Mouse (Mus musculus): ENCODE data around the gene Ugt2b1. TPM values are rescaled to one million over a fixed set of nuclear protein-coding genes. Genes with fewer than 3 reads are reported as not detected.
"Not testable (repeated sequence)": the region's sequence is repeated elsewhere in the genome, so short reads cannot be mapped to it uniquely, and the experiment has no call there.

The Ugt2b1 gene
- polyA plus RNA-seq (2012; rRNA removed), result 0.07 TPM in 1 of 2 replicates, not detected in the other

- DNase-seq, result no peak
- Histone ChIP-seq H3K4me3 (replicated peaks; ENCODE audit: extremely low read depth, low read depth, low read length) (no peak within 1 kb of the TSS), H3K4me1 (ENCODE audit: control insufficient read depth, insufficient read depth, low read length) (no peaks in the 10 kb centered on the region)
- no peak for TF ChIP-seq CTCF (IDR thresholded peaks at IDR 0.05; ENCODE audit: insufficient read depth, low read length)
- no peak for TF ChIP-seq POLR2A (IDR thresholded peaks at IDR 0.05; ENCODE audit: borderline replicate concordance, extremely low read depth, low read depth, low read length)
- 74% methylated on average over 2 of the region's 2 CpGs for WGBS
These were observed at the start of gene Ugt2b1 for GRCm38 (mm10) chr5:86926426-86926825. Ugt2b1 (minus strand) TSS chr5:86926530.

DNA sequence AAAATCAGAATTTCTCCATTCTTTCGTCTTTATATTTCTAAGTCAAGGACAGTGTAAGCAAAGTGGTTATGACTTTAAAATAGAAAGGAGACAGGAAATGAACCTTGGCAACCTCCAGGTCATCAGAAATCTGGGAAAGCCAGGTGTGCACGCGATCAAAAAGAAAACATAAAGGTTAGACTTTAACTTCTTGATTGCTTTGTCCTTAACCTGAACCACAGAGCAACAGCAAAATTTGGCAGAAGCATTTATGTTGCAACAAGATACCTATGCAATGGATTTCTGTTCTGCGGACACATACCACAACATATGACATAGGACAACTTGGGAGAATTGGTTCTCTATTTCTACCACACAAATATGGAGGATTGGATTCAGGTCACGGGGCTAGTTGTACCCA, 40.9 kb upstream of the Ugt2b1 start:
- 84% methylated on average over 5 of the region's 5 CpGs for WGBS
- H3K4me1 ChIP-seq (ENCODE audit: control insufficient read depth, insufficient read depth, low read length); DNase-seq; H3K4me3 ChIP-seq (replicated peaks; ENCODE audit: extremely low read depth, low read depth, low read length): not testable (repeated sequence)

GRCm38 (mm10) chr5:86962849-86963248, 36.5 kb upstream of the Ugt2b1 start:
- H3K4me3 ChIP-seq (replicated peaks; ENCODE audit: extremely low read depth, low read depth, low read length), result not testable (repeated sequence)
- 63% methylated on average over 1 of the region's 1 CpGs for WGBS

GRCm38 (mm10) chr5:86961587-86962358, 35.4 kb upstream of the Ugt2b1 start:
- 57% methylated on average over 3 of the region's 3 CpGs for WGBS
- no peak for TF ChIP-seq POLR2A (IDR thresholded peaks at IDR 0.05; ENCODE audit: borderline replicate concordance, extremely low read depth, low read depth, low read length)
- no peak for TF ChIP-seq CTCF (IDR thresholded peaks at IDR 0.05; ENCODE audit: insufficient read depth, low read length)
- no peak for DNase-seq
- no peaks in the 10 kb centered on the region for H3K4me1 ChIP-seq (ENCODE audit: control insufficient read depth, insufficient read depth, low read length)
- no peak overlapping the region for H3K4me3 ChIP-seq (replicated peaks; ENCODE audit: extremely low read depth, low read depth, low read length)

More at GRCm38 (mm10) chr5:86962849-86963248, 36.5 kb upstream of the Ugt2b1 start:
- not testable (repeated sequence) for DNase-seq; H3K4me1 ChIP-seq (ENCODE audit: control insufficient read depth, insufficient read depth, low read length)

GRCm38 (mm10) chr5:86960504-86960903, 34.2 kb upstream of the Ugt2b1 start:
- WGBS, result 64% methylated on average over 3 of the region's 3 CpGs
- TF ChIP-seq POLR2A (IDR thresholded peaks at IDR 0.05; ENCODE audit: borderline replicate concordance, extremely low read depth, low read depth, low read length), result no peak
- no peak for TF ChIP-seq CTCF (IDR thresholded peaks at IDR 0.05; ENCODE audit: insufficient read depth, low read length)
- Histone ChIP-seq H3K4me3 (replicated peaks; ENCODE audit: extremely low read depth, low read depth, low read length) (no peak overlapping the region), H3K4me1 (ENCODE audit: control insufficient read depth, insufficient read depth, low read length) (no peaks in the 10 kb centered on the region)
- no peak for DNase-seq

DNA sequence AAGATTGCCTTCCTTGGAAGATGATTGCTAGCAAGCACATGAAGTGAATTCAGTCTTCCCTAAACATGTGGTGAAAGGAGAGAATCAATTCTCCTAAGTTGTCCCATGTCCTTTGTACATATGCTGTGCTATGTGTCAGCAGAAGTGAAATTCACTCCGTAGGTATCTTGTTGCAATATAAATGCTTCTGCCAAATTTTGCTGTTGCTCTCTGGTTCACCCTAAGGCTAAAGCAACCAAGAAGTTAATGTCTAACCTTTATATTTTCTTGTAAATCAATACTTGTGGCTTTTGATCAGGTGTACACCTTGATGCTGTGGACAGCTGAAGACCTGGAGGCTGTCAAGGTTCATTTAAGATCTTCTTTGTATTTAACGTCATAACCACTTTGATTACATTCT, 15.8 kb upstream of the Ugt2b1 start:
- no peak for DNase-seq
- no peak for TF ChIP-seq POLR2A (IDR thresholded peaks at IDR 0.05; ENCODE audit: borderline replicate concordance, extremely low read depth, low read depth, low read length)
- TF ChIP-seq CTCF (IDR thresholded peaks at IDR 0.05; ENCODE audit: insufficient read depth, low read length), result no peak
- no peaks in the 10 kb centered on the region for H3K4me1 ChIP-seq (ENCODE audit: control insufficient read depth, insufficient read depth, low read length)
- H3K4me3 ChIP-seq (replicated peaks; ENCODE audit: extremely low read depth, low read depth, low read length), result no peak overlapping the region
- WGBS, result 77% methylated on average over 2 of the region's 2 CpGs

DNA sequence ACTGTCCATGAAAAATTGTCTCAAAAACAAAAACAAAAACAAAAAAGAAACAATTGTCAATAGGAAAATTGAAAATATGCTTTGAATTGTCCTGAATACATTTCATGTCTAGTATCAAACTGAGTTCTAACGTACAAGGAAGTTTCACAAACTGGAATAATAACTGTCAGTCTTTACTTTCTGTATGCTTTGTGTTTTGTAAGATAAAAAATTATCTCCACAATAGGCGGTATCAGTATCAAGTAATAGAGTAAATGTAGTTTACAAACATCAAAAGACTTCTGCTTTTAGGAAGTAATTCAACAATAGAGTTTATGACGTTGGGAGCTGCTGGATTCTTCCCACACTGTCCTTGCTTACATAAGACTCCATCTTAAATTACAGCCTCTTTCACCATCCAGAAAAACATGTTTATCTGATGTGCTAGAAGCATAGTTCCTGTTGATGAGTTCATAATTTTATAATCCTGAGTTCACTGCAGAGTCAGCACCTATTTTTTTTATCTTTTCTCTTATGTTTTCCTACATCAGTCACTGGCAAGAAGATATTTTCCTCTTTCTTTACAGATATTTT, 5.6 kb downstream of the Ugt2b1 start:
- TF ChIP-seq POLR2A (IDR thresholded peaks at IDR 0.05; ENCODE audit: borderline replicate concordance, extremely low read depth, low read depth, low read length) (no peak), CTCF (IDR thresholded peaks at IDR 0.05; ENCODE audit: insufficient read depth, low read length) (no peak)
- 42% methylated on average over 3 of the region's 3 CpGs for WGBS
- Histone ChIP-seq H3K4me1 (ENCODE audit: control insufficient read depth, insufficient read depth, low read length) (no peaks in the 10 kb centered on the region), H3K4me3 (replicated peaks; ENCODE audit: extremely low read depth, low read depth, low read length) (no peak overlapping the region)
- no peak for DNase-seq

DNA sequence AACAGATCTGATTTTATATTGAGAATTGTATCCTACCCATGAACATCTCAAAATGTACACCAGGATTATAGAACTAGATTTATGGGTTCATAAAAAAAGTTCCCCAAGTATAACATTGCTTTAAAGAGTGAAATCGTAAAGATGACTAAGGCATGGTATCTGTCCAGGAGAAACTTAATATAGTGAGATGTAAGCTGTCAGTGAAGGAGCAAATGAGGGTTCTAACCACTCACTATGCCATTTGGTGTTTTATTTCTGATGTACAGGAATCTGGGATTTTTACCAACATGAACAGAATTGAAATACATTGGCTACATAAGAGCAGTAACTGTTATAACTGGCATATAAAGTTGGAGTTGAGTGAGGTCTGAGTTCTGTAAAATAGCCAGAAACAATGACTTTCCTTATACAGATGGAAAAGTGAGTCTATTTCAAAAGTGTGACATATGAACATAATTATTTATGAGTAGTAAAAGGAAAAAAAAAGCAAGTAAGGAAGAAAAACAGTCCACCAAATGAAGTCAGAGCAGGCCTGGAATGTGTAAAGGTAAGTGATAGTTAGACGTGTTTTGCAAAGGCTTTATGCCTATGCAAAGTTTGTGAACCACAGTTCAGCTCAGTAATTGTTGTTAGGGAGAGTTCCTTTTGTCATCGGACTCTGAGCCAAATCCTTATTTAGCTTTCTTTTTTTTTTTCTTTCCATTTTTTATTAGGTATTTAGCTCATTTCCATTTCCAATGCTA, 14.8 kb downstream of the Ugt2b1 start:
- Histone ChIP-seq H3K4me3 (replicated peaks; ENCODE audit: extremely low read depth, low read depth, low read length) (no peak overlapping the region), H3K4me1 (ENCODE audit: control insufficient read depth, insufficient read depth, low read length) (no peaks in the 10 kb centered on the region)
- 77% methylated on average over 3 of the region's 3 CpGs for WGBS
- no peak for TF ChIP-seq POLR2A (IDR thresholded peaks at IDR 0.05; ENCODE audit: borderline replicate concordance, extremely low read depth, low read depth, low read length)
- TF ChIP-seq CTCF (IDR thresholded peaks at IDR 0.05; ENCODE audit: insufficient read depth, low read length), result no peak
- DNase-seq, result no peak

GRCm38 (mm10) chr5:86910770-86911169, 15.6 kb downstream of the Ugt2b1 start:
- TF ChIP-seq POLR2A (IDR thresholded peaks at IDR 0.05; ENCODE audit: borderline replicate concordance, extremely low read depth, low read depth, low read length) (no peak), CTCF (IDR thresholded peaks at IDR 0.05; ENCODE audit: insufficient read depth, low read length) (no peak)
- H3K4me3 ChIP-seq (replicated peaks; ENCODE audit: extremely low read depth, low read depth, low read length), result no peak overlapping the region
- DNase-seq, result no peak
- no peaks in the 10 kb centered on the region for H3K4me1 ChIP-seq (ENCODE audit: control insufficient read depth, insufficient read depth, low read length)
- 49% methylated on average over 1 of the region's 1 CpGs for WGBS

- 42% methylated on average over 1 of the region's 1 CpGs for WGBS
- Histone ChIP-seq H3K4me1 (ENCODE audit: control insufficient read depth, insufficient read depth, low read length) (no peaks in the 10 kb centered on the region), H3K4me3 (replicated peaks; ENCODE audit: extremely low read depth, low read depth, low read length) (no peak within 1 kb of the TSS)
- DNase-seq, result no peak
- TF ChIP-seq CTCF (IDR thresholded peaks at IDR 0.05; ENCODE audit: insufficient read depth, low read length) (no peak), POLR2A (IDR thresholded peaks at IDR 0.05; ENCODE audit: borderline replicate concordance, extremely low read depth, low read depth, low read length) (no peak)
These were observed 19.6 kb downstream of the Ugt2b1 start, which contains the start of gene Ugt2b34 for GRCm38 (mm10) chr5:86906758-86907157. Ugt2b34 (minus strand) TSS chr5:86906937.

All from lung, adult 2 months (tissue).